Mouse (Mus musculus) A20 (cell line): Measurements from ENCODE around the gene Gm15091.
"Not testable (repeated sequence)": the region's sequence is repeated elsewhere in the genome, so short reads cannot be mapped to it uniquely, and the experiment has no call there.

Experiments
- DNase-seq: peaks from one replicate; pipeline ENCODE4 v3.0.0-alpha.2; 2011; ENCODE audit warnings: low read depth, low spot score

Gm15091 gene

DNA sequence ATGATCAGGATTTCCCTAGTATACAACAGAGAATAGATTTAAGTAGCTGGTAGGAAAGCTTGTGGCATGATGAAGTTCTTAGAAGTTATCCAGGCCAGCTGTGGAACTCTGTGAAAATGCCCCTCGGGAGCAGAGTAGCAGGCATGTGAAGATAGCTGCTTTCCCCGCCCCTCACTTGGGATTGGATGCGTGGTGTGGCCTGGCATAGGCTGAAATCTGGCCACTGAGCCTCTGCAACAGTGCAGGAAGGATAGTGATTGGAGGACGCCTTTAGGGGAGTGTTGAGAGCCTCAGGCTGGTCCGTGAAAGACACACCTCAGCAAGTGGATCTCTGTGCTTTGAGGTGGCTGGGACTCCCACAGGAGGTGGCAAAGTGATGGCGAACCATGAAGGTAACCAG, at the start of gene Gm15091:
TSS of gene Gm15091 (plus strand) at position 301 of the 400 bp plus-strand sequence.
- not testable (repeated sequence) for DNase-seq
